Mouse (Mus musculus): ENCODE measurements around the gene Spi1. TPM values are rescaled to one million over a fixed set of nuclear protein-coding genes. Genes with fewer than 3 reads are reported as not detected.

The Spi1 gene
- polyA plus RNA-seq, 1 experiment from 2014 or later: 6.4 TPM

GRCm38 (mm10) chr2:91162952-91163351 is 80.8 kb downstream of the Spi1 start:
- Histone ChIP-seq H3K9ac (ENCODE audit: low read length) (no peak overlapping the region), H3K4me1 (replicated peaks; ENCODE audit: control insufficient read depth, insufficient read depth, low read length) (peaks cover 9% of the 10 kb centered on the region; the same call in 1 of the 2 replicates), H3K4me3 (ENCODE audit: low read length) (no peak overlapping the region), H3K27ac (ENCODE audit: low read length) (no peak overlapping the region), H3K4me2 (ENCODE audit: low read depth, low read length) (no peak overlapping the region), H3K9me3 (ENCODE audit: control insufficient read depth, low read length) (no peaks in the 10 kb centered on the region), H3K36me3 (ENCODE audit: control insufficient read depth, insufficient read depth, low read length) (peaks cover 8% of the 10 kb centered on the region), H3K27me3 (ENCODE audit: control insufficient read depth, insufficient read depth, low read depth, low read length) (no peaks in the 10 kb centered on the region)
- 79% methylated on average over 4 of the region's 4 CpGs for WGBS
- ATAC-seq (ENCODE audit: low read depth): no peak

DNA sequence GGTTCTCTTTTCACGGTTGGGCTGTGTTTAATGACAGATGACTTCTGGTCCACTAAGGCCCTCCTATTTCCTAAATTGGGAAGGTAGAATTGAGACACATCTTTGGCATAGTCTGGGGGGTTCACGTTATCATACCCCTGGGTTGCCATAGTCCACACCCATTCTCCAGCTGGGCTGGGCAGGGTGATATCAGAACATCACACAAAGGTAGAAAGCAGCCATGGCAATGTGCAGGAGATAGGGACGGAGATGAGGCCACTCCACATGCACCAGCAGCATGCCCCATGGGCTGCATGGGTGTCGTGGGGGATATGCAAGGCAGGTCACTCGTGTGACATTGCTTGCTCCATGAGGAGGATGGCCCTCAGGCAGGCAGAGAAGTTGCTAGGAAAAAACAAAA is 81.3 kb downstream of the Spi1 start:
- no peaks in the 10 kb centered on the region for H3K9me3 ChIP-seq (ENCODE audit: control insufficient read depth, low read length)
- H3K36me3 ChIP-seq (ENCODE audit: control insufficient read depth, insufficient read depth, low read length): peaks cover 8% of the 10 kb centered on the region
- 85% methylated on average over 5 of the region's 5 CpGs for WGBS

DNA sequence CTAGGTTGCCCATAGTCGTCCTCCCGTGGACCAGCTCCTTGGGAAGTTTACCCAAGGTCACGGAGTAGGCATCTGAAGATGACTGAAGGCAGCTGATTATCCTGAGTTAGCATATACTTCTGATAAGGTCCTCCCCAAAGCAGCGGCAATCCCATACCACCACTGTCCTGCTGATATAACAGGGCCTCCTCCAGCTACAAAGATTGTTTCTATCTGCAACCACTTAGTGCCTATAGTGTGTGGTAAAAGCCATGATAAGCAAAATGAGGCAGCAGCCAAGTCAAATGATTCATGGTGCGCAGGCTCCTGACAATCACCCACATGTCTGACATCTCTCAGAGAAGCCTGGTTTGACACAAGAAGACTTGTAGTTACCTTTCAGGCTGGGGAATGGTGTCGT is 82.8 kb downstream of the Spi1 start:
- no peak overlapping the region for H3K4me3 ChIP-seq (ENCODE audit: low read length)

More for the DNA sequence above, 81.3 kb downstream of the Spi1 start:
- Histone ChIP-seq H3K27me3 (ENCODE audit: control insufficient read depth, insufficient read depth, low read depth, low read length) (no peaks in the 10 kb centered on the region), H3K9ac (ENCODE audit: low read length) (no peak overlapping the region), H3K4me1 (replicated peaks; ENCODE audit: control insufficient read depth, insufficient read depth, low read length) (peaks cover 9% of the 10 kb centered on the region; the same call in 1 of the 2 replicates), H3K27ac (ENCODE audit: low read length) (no peak overlapping the region), H3K4me3 (ENCODE audit: low read length) (no peak overlapping the region), H3K4me2 (ENCODE audit: low read depth, low read length) (no peak overlapping the region)
- ATAC-seq (ENCODE audit: low read depth): no peak

More for the DNA sequence above, 82.8 kb downstream of the Spi1 start:
- WGBS: 77% methylated on average over 6 of the region's 6 CpGs
- Histone ChIP-seq H3K4me1 (replicated peaks; ENCODE audit: control insufficient read depth, insufficient read depth, low read length) (peaks cover 7% of the 10 kb centered on the region; the same call in 1 of the 2 replicates), H3K9me3 (ENCODE audit: control insufficient read depth, low read length) (no peaks in the 10 kb centered on the region), H3K9ac (ENCODE audit: low read length) (no peak overlapping the region), H3K27ac (ENCODE audit: low read length) (no peak overlapping the region), H3K4me2 (ENCODE audit: low read depth, low read length) (no peak overlapping the region), H3K27me3 (ENCODE audit: control insufficient read depth, insufficient read depth, low read depth, low read length) (no peaks in the 10 kb centered on the region), H3K36me3 (ENCODE audit: control insufficient read depth, insufficient read depth, low read length) (peaks cover 8% of the 10 kb centered on the region)
- no peak for ATAC-seq (ENCODE audit: low read depth)

Other genes starting within 250 kb of the Spi1 start
- 198 and 199 TPM in 2 replicates for gene Mtch2, start 235.2 kb upstream of the Spi1 start, polyA plus RNA-seq (2015; fragmentation: Nextera tagmentation; extraction: Ambion mirVana)
- gene C1qtnf4, start 196.5 kb upstream of the Spi1 start, polyA plus RNA-seq (2015; fragmentation: Nextera tagmentation; extraction: Ambion mirVana): 2.9 and 3.0 TPM in 2 replicates
- gene Kbtbd4, start 177.7 kb upstream of the Spi1 start, polyA plus RNA-seq (2015; fragmentation: Nextera tagmentation; extraction: Ambion mirVana): 36.5 and 37.0 TPM in 2 replicates
- 201 and 203 TPM in 2 replicates for gene Ndufs3, start 177.6 kb upstream of the Spi1 start, polyA plus RNA-seq (2015; fragmentation: Nextera tagmentation; extraction: Ambion mirVana)
- gene Celf1, start 142.0 kb upstream of the Spi1 start, polyA plus RNA-seq (2015; fragmentation: Nextera tagmentation; extraction: Ambion mirVana): 71.6 and 75.9 TPM in 2 replicates
- 2.0 and 2.3 TPM in 2 replicates for gene Rapsn, start 46.8 kb upstream of the Spi1 start, polyA plus RNA-seq (2015; fragmentation: Nextera tagmentation; extraction: Ambion mirVana)
- gene Psmc3, start 28.4 kb upstream of the Spi1 start, polyA plus RNA-seq (2015; fragmentation: Nextera tagmentation; extraction: Ambion mirVana): 278 and 298 TPM in 2 replicates
- 39.2 and 44.4 TPM in 2 replicates for gene Slc39a13, start 12.0 kb upstream of the Spi1 start, polyA plus RNA-seq (2015; fragmentation: Nextera tagmentation; extraction: Ambion mirVana)
- 13.0 and 18.0 TPM in 2 replicates for gene Mybpc3, start 35.8 kb downstream of the Spi1 start, polyA plus RNA-seq (2015; fragmentation: Nextera tagmentation; extraction: Ambion mirVana)
- gene Madd, start 101.4 kb downstream of the Spi1 start, polyA plus RNA-seq (2015; fragmentation: Nextera tagmentation; extraction: Ambion mirVana): 10.4 and 12.7 TPM in 2 replicates
- gene Nr1h3, start 120.4 kb downstream of the Spi1 start, polyA plus RNA-seq (2015; fragmentation: Nextera tagmentation; extraction: Ambion mirVana): 27.0 and 30.8 TPM in 2 replicates
- 32.6 and 33.3 TPM in 2 replicates for gene Acp2, start 120.5 kb downstream of the Spi1 start, polyA plus RNA-seq (2015; fragmentation: Nextera tagmentation; extraction: Ambion mirVana)
- 22.0 and 22.1 TPM in 2 replicates for gene Ddb2, start 154.6 kb downstream of the Spi1 start, polyA plus RNA-seq (2015; fragmentation: Nextera tagmentation; extraction: Ambion mirVana)
- 52.8 and 57.4 TPM in 2 replicates for gene Pacsin3, start 173.6 kb downstream of the Spi1 start, polyA plus RNA-seq (2015; fragmentation: Nextera tagmentation; extraction: Ambion mirVana)
- gene Arfgap2, start 182.6 kb downstream of the Spi1 start, polyA plus RNA-seq (2015; fragmentation: Nextera tagmentation; extraction: Ambion mirVana): 86.0 and 89.8 TPM in 2 replicates